Mouse (Mus musculus): Measurements from ENCODE around the gene Proz. TPM values are rescaled to one million over a fixed set of nuclear protein-coding genes. Genes with fewer than 3 reads are reported as not detected.

Gene Proz
- polyA plus RNA-seq (2014; fragmentation: Illumina TruSeq; extraction: RNeasy Lipid Tissue Mini Kit (QIAGEN cat#74804); ENCODE audit: low read depth, low replicate concordance), result 0.79 TPM

GRCm38 (mm10) chr8:13060441-13061150 is at the start of gene Proz:
Gene Proz, plus strand, starts transcription at chr8:13060914.

GRCm38 (mm10) chr8:13025487-13026224 is 35.1 kb upstream of the Proz start, which contains the start of gene F7:
Gene F7, plus strand, starts transcription at chr8:13026034.

DNA sequence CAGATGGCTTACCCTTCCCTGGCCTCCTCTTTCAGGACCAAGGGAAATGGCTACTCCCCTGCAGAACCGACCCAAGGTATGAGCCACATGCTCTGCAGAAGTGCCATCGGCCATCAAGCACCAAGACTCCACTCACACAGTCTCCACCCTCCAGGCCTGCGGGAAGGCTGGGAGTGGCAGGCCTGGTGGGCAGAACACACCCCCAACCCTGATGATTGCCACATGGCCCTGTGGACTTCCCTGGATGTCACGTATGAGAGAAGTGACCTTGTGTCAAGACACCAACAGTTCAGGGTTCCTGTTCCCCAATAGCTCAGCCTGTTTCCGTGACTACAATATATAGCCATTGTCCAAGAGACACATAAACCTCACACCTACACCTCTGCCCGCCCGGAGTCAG is 23.7 kb upstream of the Proz start, which contains the start of gene F10:
Gene F10 (plus strand): TSS at position 294 of the 400 bp plus-strand sequence.

GRCm38 (mm10) chr8:13105087-13105881 is 44.6 kb downstream of the Proz start, which contains the start of the genes Pcid2 and Cul4a:
Gene Pcid2, minus strand, starts transcription at chr8:13105459.
Gene Cul4a, plus strand, starts transcription at chr8:13105621.

Other genes starting within 250 kb of the Proz start
- gene Mcf2l, start 187.1 kb upstream of the Proz start, polyA plus RNA-seq (2014; fragmentation: Illumina TruSeq; extraction: RNeasy Lipid Tissue Mini Kit (QIAGEN cat#74804); ENCODE audit: low read depth, low replicate concordance), result 35.6 TPM
- gene F7, start 34.9 kb upstream of the Proz start, polyA plus RNA-seq (2014; fragmentation: Illumina TruSeq; extraction: RNeasy Lipid Tissue Mini Kit (QIAGEN cat#74804); ENCODE audit: low read depth, low replicate concordance), result not detected
- 0.63 TPM for gene F10, start 23.6 kb upstream of the Proz start, polyA plus RNA-seq (2014; fragmentation: Illumina TruSeq; extraction: RNeasy Lipid Tissue Mini Kit (QIAGEN cat#74804); ENCODE audit: low read depth, low replicate concordance)
- gene Pcid2, start 44.5 kb downstream of the Proz start, polyA plus RNA-seq (2014; fragmentation: Illumina TruSeq; extraction: RNeasy Lipid Tissue Mini Kit (QIAGEN cat#74804); ENCODE audit: low read depth, low replicate concordance), result 7.7 TPM
- gene Cul4a, start 44.7 kb downstream of the Proz start, polyA plus RNA-seq (2014; fragmentation: Illumina TruSeq; extraction: RNeasy Lipid Tissue Mini Kit (QIAGEN cat#74804); ENCODE audit: low read depth, low replicate concordance), result 84.7 TPM
- gene Lamp1, start 98.2 kb downstream of the Proz start, polyA plus RNA-seq (2014; fragmentation: Illumina TruSeq; extraction: RNeasy Lipid Tissue Mini Kit (QIAGEN cat#74804); ENCODE audit: low read depth, low replicate concordance), result 438 TPM
- 69.4 TPM for gene Grtp1, start 139.7 kb downstream of the Proz start, polyA plus RNA-seq (2014; fragmentation: Illumina TruSeq; extraction: RNeasy Lipid Tissue Mini Kit (QIAGEN cat#74804); ENCODE audit: low read depth, low replicate concordance)
- not detected for gene Adprhl1, start 193.2 kb downstream of the Proz start, polyA plus RNA-seq (2014; fragmentation: Illumina TruSeq; extraction: RNeasy Lipid Tissue Mini Kit (QIAGEN cat#74804); ENCODE audit: low read depth, low replicate concordance)
- gene Dcun1d2, start 227.2 kb downstream of the Proz start, polyA plus RNA-seq (2014; fragmentation: Illumina TruSeq; extraction: RNeasy Lipid Tissue Mini Kit (QIAGEN cat#74804); ENCODE audit: low read depth, low replicate concordance), result 13.1 TPM
- 65.2 TPM for gene Tmco3, start 227.3 kb downstream of the Proz start, polyA plus RNA-seq (2014; fragmentation: Illumina TruSeq; extraction: RNeasy Lipid Tissue Mini Kit (QIAGEN cat#74804); ENCODE audit: low read depth, low replicate concordance)